15 mouse cellular contexts compared by ENCODE assay signal in the genomic region with DNA sequence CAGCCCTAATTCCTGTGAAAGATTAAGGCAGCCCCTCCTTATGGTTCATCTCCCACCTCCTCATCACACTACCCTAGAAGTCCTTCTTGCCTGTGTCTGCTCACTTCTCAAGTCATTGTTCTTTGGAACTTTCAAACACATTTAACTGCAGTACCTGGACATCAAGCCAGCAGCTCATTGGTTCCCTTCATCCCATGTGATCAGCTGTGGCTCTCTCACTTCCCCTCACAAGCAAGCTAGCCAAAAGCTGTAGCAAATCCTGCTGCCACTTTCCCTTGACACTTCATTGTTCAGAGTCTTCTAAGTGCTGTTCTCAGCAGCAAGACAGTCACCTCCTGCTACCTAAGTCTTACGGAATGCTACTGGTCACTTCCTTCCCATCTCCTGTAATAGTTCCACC.
"Had no signal": no experiment of that assay in that cellular context is flagged by ENCODE, and none has a peak within 500 bp of the region (broad histone marks: within the 10 kb centered on the region; RNA-seq: fewer than 3 reads in every experiment).

No protein-coding gene starts in this region.

- H3K4me3 ChIP-seq: limb, embryonic 12.5 days; liver, embryonic 13.5 days; midbrain, embryonic 12.5 days; neural tube, embryonic 13.5 days had no signal

- ATAC-seq: intestine, postnatal 0 days; liver, postnatal 0 days; midbrain, embryonic 16.5 days had no signal

- H3K9me3 ChIP-seq: limb, embryonic 12.5 days; liver, embryonic 13.5 days; midbrain, embryonic 12.5 days; neural tube, embryonic 13.5 days had no signal

- H3K9ac ChIP-seq: limb, embryonic 12.5 days; liver, embryonic 13.5 days; liver, postnatal 0 days; midbrain, embryonic 12.5 days; neural tube, embryonic 13.5 days had no signal

- H3K27ac ChIP-seq: kidney, postnatal 0 days; limb, embryonic 12.5 days; liver, embryonic 13.5 days; midbrain, embryonic 12.5 days; neural tube, embryonic 13.5 days had no signal

- DNase-seq: kidney, adult 8-10 months; kidney, postnatal 36 days; layer of hippocampus, adult 9-11 months; liver; liver, embryonic 13.5 days; liver, postnatal 0 days; retina, postnatal 1 day; right cerebral cortex, postnatal 14 days; thymus, postnatal 4 days had no signal

- H3K27me3 ChIP-seq: limb, embryonic 12.5 days; liver, embryonic 13.5 days; midbrain, embryonic 12.5 days; neural tube, embryonic 13.5 days had no signal

- H3K4me2 ChIP-seq: limb, embryonic 12.5 days; liver, embryonic 13.5 days; midbrain, embryonic 12.5 days; neural tube, embryonic 13.5 days had no signal

- H3K4me1 ChIP-seq: limb, embryonic 12.5 days; liver, embryonic 13.5 days; midbrain, embryonic 12.5 days; neural tube, embryonic 13.5 days had no signal
